In genomic region chr4:135857597-135858186, GRCm38 (mm10) we compare ENCODE assay signal across 8 mouse cellular contexts. TPM values are rescaled to one million over a fixed set of nuclear protein-coding genes. Genes with fewer than 3 reads are reported as not detected.
DNase-seq lines count a peak whose midpoint lies in the region; ATAC-seq lines count a peak whose summit lies in the region.
"Had no signal": no experiment of that assay in that cellular context is flagged by ENCODE, and none has a peak within 500 bp of the region (broad histone marks: within the 10 kb centered on the region; RNA-seq: fewer than 3 reads in every experiment).

No protein-coding gene starts in this region.

- DNase-seq in 3T3-L1 (ENCODE audit: low read depth, low spot score) (peak; percentile 30), A20 (ENCODE audit: low read depth, low spot score) (peak; percentile 32)
- no peak for DNase-seq in right cerebral cortex, adult 18-20 months
- DNase-seq in lung, postnatal 14 days, result no peak
- no peak for DNase-seq in layer of hippocampus, adult 9-11 months
- DNase-seq: right cerebral cortex, postnatal 14 days had no signal

- peak overlapping the region; percentile 89 for H3K9ac ChIP-seq in forebrain, embryonic 15.5 days (replicated peaks)
- H3K9ac ChIP-seq in liver, embryonic 16.5 days (ENCODE audit: low read depth, low read length), result peak overlapping the region; percentile 94

- H3K27me3 ChIP-seq in forebrain, embryonic 15.5 days, result no peaks in the 10 kb centered on the region
- no peaks in the 10 kb centered on the region for H3K27me3 ChIP-seq in liver, embryonic 16.5 days (ENCODE audit: control insufficient read depth, insufficient read depth, low read depth, low read length)

- no peak for ATAC-seq in forebrain, embryonic 15.5 days (replicated peaks)
- ATAC-seq in liver, embryonic 16.5 days (ENCODE audit: low read depth), result no peak

- no peak overlapping the region for H3K27ac ChIP-seq in forebrain, embryonic 15.5 days (replicated peaks)
- H3K27ac ChIP-seq in liver, embryonic 16.5 days (ENCODE audit: low read length), result peak overlapping the region; percentile 48

- H3K4me2 ChIP-seq in forebrain, embryonic 15.5 days (replicated peaks), result peak overlapping the region; percentile 69
- peak overlapping the region; percentile 95 for H3K4me2 ChIP-seq in liver, embryonic 16.5 days (ENCODE audit: low read depth, low read length)

- H3K36me3 ChIP-seq in forebrain, embryonic 15.5 days, result peaks cover 7% of the 10 kb centered on the region; the same call in 1 of the 2 replicates
- peaks cover 20% of the 10 kb centered on the region for H3K36me3 ChIP-seq in liver, embryonic 16.5 days (ENCODE audit: control insufficient read depth, insufficient read depth)

- H3K4me3 ChIP-seq in forebrain, embryonic 15.5 days, result peak overlapping the region; percentile 85
- peak overlapping the region; percentile 98 for H3K4me3 ChIP-seq in liver, embryonic 16.5 days (ENCODE audit: low read depth, low read length)

- 8% methylated on average over 7 of the region's 7 CpGs for WGBS in forebrain, embryonic 15.5 days
- WGBS in liver, embryonic 16.5 days (ENCODE audit: insufficient replicate concordance), result 10% methylated on average over 7 of the region's 7 CpGs

- no peaks in the 10 kb centered on the region for H3K9me3 ChIP-seq in forebrain, embryonic 15.5 days
- H3K9me3 ChIP-seq in liver, embryonic 16.5 days (replicated peaks; ENCODE audit: control insufficient read depth, low read length), result no peaks in the 10 kb centered on the region

- peaks cover 54% of the 10 kb centered on the region for H3K4me1 ChIP-seq in forebrain, embryonic 15.5 days
- H3K4me1 ChIP-seq in liver, embryonic 16.5 days (ENCODE audit: control insufficient read depth, low read depth, low read length), result peaks cover 50% of the 10 kb centered on the region

RNA-seq across cellular contexts. Expression of gene Srsf10, which starts 2.1 kb away (rescaled TPM):
- polyA plus RNA-seq in forebrain, embryonic 15.5 days (2015; fragmentation: Nextera tagmentation; extraction: Ambion mirVana), result 257 and 272 TPM in 2 replicates
- polyA plus RNA-seq in liver, embryonic 16.5 days (2015; fragmentation: Nextera tagmentation; extraction: Ambion mirVana), result 81.8 and 90.3 TPM in 2 replicates

RNA-seq across cellular contexts. Expression of gene Pnrc2, which starts 16.0 kb away (rescaled TPM):
- 131 and 134 TPM in 2 replicates for polyA plus RNA-seq in forebrain, embryonic 15.5 days (2015; fragmentation: Nextera tagmentation; extraction: Ambion mirVana)
- 74.9 and 81.1 TPM in 2 replicates for polyA plus RNA-seq in liver, embryonic 16.5 days (2015; fragmentation: Nextera tagmentation; extraction: Ambion mirVana)

RNA-seq across cellular contexts. Expression of gene Cnr2, which starts 37.5 kb away (rescaled TPM):
- 0.08 and 0.13 TPM in 2 replicates for polyA plus RNA-seq in forebrain, embryonic 15.5 days (2015; fragmentation: Nextera tagmentation; extraction: Ambion mirVana)
- polyA plus RNA-seq in liver, embryonic 16.5 days (2015; fragmentation: Nextera tagmentation; extraction: Ambion mirVana), result 2.9 TPM in 2 replicates

Comparison
In these comparisons a context has a peak if more than half of its experiments do, and no peak if none do; other contexts are left out.
1. DNase-seq: peak in 3T3-L1 (single experiment) and A20 (single experiment); none in right cerebral cortex, adult 18-20 months (single experiment), lung, postnatal 14 days (single experiment) and layer of hippocampus, adult 9-11 months (single experiment).